Comparison of ENCODE assay signal across 9 mouse cellular contexts in the genomic region with DNA sequence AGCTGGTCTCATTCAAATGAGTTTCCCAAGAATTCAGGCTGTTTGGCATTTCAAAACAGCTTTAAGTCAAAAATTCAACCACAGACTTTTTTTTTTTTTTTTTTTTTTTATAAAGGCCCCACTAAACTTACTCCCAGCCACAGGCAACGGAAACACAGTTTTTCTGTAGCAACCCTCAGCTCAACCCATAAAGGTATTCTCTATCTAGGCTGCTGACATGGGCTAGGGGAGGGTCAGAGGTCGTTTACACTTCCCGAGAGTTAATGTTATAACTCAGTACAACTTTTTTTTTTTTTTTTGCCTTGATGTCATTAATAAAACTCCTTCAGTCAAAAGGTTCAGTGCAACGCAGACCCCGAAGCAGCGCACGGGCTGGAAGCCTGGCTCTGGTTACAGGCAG.
A peak's percentile ranks its signal among the peaks of the same experiment; 100 is the strongest.
DNase-seq lines count a peak whose midpoint lies in the region; ATAC-seq and TF ChIP-seq lines count a peak whose summit lies in the region.
"Had no signal": no experiment of that assay in that cellular context is flagged by ENCODE, and none has a peak within 500 bp of the region (broad histone marks: within the 10 kb centered on the region; RNA-seq: fewer than 3 reads in every experiment).

No protein-coding gene starts in this region.

- H3K27ac ChIP-seq in forebrain, postnatal 0 days (ENCODE audit: low read depth, low read length): no peak overlapping the region
- no peak overlapping the region for H3K27ac ChIP-seq in forebrain, embryonic 14.5 days (ENCODE audit: low read depth, low read length)
- H3K27ac ChIP-seq in spleen, adult 2 months (ENCODE audit: insufficient read depth, low read length): peak overlapping the region; percentile 85

- no peak overlapping the region for H3K4me2 ChIP-seq in forebrain, postnatal 0 days (ENCODE audit: low read depth)
- no peak overlapping the region for H3K4me2 ChIP-seq in forebrain, embryonic 14.5 days (ENCODE audit: low read length)

- 0 out of 2 replicates have a peak, but pooled peaks cover 6% of the 10 kb centered on the region for H3K4me1 ChIP-seq in forebrain, postnatal 0 days (ENCODE audit: insufficient read depth)
- H3K4me1 ChIP-seq in forebrain, embryonic 14.5 days (ENCODE audit: control insufficient read depth, insufficient read depth, low read length): no peaks in the 10 kb centered on the region
- H3K4me1 ChIP-seq in spleen, adult 2 months (ENCODE audit: control insufficient read depth, insufficient read depth, insufficient read length): peaks cover 18% of the 10 kb centered on the region

- WGBS in forebrain, postnatal 0 days: 77% methylated on average over 7 of the region's 7 CpGs
- WGBS in forebrain, embryonic 14.5 days: 89% methylated on average over 7 of the region's 7 CpGs
- 24% methylated on average over 7 of the region's 7 CpGs for WGBS in spleen, adult 2 months

- no peak for TF ChIP-seq POLR2A in spleen, adult 2 months (IDR thresholded peaks at IDR 0.05; ENCODE audit: low read depth, low read length)

- no peak overlapping the region for H3K4me3 ChIP-seq in forebrain, postnatal 0 days (ENCODE audit: low read depth, low read length)
- H3K4me3 ChIP-seq in forebrain, embryonic 14.5 days (ENCODE audit: low read depth, low read length): no peak overlapping the region
- H3K4me3 ChIP-seq in spleen, adult 2 months (ENCODE audit: extremely low read depth, insufficient read depth, insufficient read length): peak overlapping the region; percentile 67

- H3K9ac ChIP-seq in forebrain, postnatal 0 days: no peak overlapping the region
- no peak overlapping the region for H3K9ac ChIP-seq in forebrain, embryonic 14.5 days (ENCODE audit: low read length)

- no peak for TF ChIP-seq CTCF in forebrain, postnatal 0 days (IDR thresholded peaks at IDR 0.05; ENCODE audit: low read depth)
- TF ChIP-seq CTCF in spleen, adult 2 months (IDR thresholded peaks at IDR 0.05; ENCODE audit: extremely low read depth, insufficient read depth, insufficient read length, insufficient replicate concordance): no peak

- 0 out of 2 replicates have a peak, but pooled peaks have one; percentile 8 for ATAC-seq in forebrain, postnatal 0 days
- ATAC-seq in forebrain, embryonic 14.5 days: no peak
- 0 out of 2 replicates have a peak, but pooled peaks have one; percentile 11 for ATAC-seq in megakaryocyte, adult 5-6 weeks (ENCODE audit: poor library complexity, severe bottlenecking)

- no peaks in the 10 kb centered on the region for H3K27me3 ChIP-seq in forebrain, postnatal 0 days (ENCODE audit: insufficient read depth, low read length)
- H3K27me3 ChIP-seq in forebrain, embryonic 14.5 days (replicated peaks; ENCODE audit: control insufficient read depth, insufficient read depth, low read length): no peaks in the 10 kb centered on the region
- no peaks in the 10 kb centered on the region for H3K27me3 ChIP-seq in spleen, adult 2 months (ENCODE audit: control insufficient read depth, insufficient read depth, low read length)

- no peaks in the 10 kb centered on the region for H3K36me3 ChIP-seq in forebrain, postnatal 0 days (ENCODE audit: insufficient read depth)
- no peaks in the 10 kb centered on the region for H3K36me3 ChIP-seq in forebrain, embryonic 14.5 days (ENCODE audit: control insufficient read depth, insufficient read depth, low read length)
- no peaks in the 10 kb centered on the region for H3K36me3 ChIP-seq in spleen, adult 2 months (ENCODE audit: control insufficient read depth, insufficient read depth, low read length)

- no peak for DNase-seq in forebrain, postnatal 0 days
- DNase-seq in forebrain, embryonic 14.5 days (ENCODE audit: low spot score): no peak
- no peak for DNase-seq in spleen, adult 2 months (ENCODE audit: low read depth in 1 of 2, low spot score in 2 of 2)
- no peak for DNase-seq in spleen, postnatal 36 days (ENCODE audit: low spot score in 2 of 2)
- no peak for DNase-seq in cerebellum, postnatal 36 days
- no peak for DNase-seq in left cerebral cortex, postnatal 10 days (ENCODE audit: extremely low spot score in 1 of 2, low spot score in 2 of 2)
- no peak for DNase-seq in right cerebral cortex, postnatal 4 days
- DNase-seq: left cerebral cortex, postnatal 4 days had no signal

- H3K9me3 ChIP-seq in forebrain, postnatal 0 days (ENCODE audit: low read length): no peaks in the 10 kb centered on the region
- H3K9me3 ChIP-seq in forebrain, embryonic 14.5 days (replicated peaks; ENCODE audit: control insufficient read depth, low read length): no peaks in the 10 kb centered on the region

- intact Hi-C loops in left cerebral cortex, postnatal 10 days (cut with DNase I): no loop called here
